Mouse (Mus musculus): ENCODE data around the gene Arhgef19. TPM values are rescaled to one million over a fixed set of nuclear protein-coding genes. Genes with fewer than 3 reads are reported as not detected.

Arhgef19 gene
- total RNA-seq, 2 experiments from 2014 or later: 20.7 TPM

GRCm38 (mm10) chr4:141260007-141260723, 20.9 kb downstream of the Arhgef19 start:
- intact Hi-C loops (cut with DNase I): no loop called here

DNA sequence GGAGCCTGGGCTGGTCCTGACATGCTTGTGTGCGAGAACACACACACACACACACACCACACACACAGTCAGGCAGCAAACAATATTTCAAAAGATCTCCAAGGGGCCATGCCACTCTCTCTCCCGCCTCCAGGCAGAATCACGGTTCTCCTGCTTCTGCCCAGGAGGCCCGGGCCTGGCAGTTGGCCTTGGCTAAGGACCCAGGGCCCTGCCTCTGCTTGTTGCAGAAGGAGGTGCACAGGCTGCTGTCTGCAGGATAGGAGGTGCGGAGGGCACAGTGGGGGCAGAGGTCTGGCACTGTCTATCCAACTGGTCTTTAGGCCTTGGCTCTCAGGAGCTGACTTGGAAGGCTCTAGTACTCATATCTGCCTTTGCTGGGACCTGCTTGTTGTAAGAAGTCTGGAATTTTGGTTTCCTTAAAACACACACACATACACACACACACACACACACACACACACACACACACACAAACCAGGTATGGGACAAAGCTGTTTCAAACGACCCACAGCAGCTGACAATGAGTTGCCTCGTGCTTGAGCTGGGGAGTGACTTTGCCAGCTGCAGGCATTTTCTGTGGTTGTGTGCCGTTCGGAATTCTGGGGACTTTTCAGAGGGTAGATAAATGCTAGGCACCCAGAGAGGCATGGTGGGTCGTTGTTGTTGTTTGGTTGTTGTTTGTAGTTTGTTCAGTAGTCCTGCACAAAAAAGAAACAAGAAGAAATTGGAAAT, 23.8 kb downstream of the Arhgef19 start:
- intact Hi-C loops (cut with DNase I): no loop called here
- DNase-seq: no peak

More at GRCm38 (mm10) chr4:141260007-141260723, 20.9 kb downstream of the Arhgef19 start:
- DNase-seq: peak in 1 of 2 experiments; percentile 64

DNA sequence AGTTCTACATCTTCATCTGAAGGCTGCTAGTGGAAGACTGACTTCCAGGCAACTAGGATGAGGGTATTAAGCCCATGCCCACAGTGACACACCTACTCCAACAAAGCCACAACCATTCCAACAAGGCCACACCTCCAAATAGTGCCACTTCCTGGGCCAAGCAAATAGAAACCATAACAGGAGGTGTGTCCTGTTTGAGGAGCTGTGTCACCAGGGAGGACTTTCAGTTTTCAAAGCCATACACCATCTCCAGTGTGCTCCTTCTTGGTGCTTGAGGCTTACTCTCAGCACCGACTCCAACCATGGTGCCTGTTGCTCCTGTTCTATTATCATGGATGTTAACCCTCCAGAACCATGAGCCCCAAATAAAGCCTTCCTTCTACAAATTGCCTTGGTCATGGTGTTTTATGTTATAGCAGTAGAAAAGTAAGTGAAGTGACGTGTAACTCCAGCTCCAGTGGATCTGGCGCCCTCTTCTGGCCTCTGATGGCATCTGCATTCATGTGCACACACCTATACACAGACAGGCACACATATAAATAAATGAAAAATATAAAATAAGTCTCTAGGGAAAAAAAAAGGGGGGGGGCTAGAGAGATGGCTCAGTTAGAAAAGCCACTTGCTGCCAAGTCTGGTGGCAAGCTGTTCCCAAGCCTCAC, 26.8 kb downstream of the Arhgef19 start:
- intact Hi-C loops (cut with DNase I): loop anchor here (2.0 to 5.0 kb wide), 2 partner anchors 34 to 123 kb away; no protein-coding TSS in a partner anchor
- DNase-seq: no peak

GRCm38 (mm10) chr4:141267250-141267649, 28.0 kb downstream of the Arhgef19 start:
- intact Hi-C loops (cut with DNase I): loop anchor here (2.0 to 5.0 kb wide), 2 partner anchors 35 to 124 kb away; no protein-coding TSS in a partner anchor

DNA sequence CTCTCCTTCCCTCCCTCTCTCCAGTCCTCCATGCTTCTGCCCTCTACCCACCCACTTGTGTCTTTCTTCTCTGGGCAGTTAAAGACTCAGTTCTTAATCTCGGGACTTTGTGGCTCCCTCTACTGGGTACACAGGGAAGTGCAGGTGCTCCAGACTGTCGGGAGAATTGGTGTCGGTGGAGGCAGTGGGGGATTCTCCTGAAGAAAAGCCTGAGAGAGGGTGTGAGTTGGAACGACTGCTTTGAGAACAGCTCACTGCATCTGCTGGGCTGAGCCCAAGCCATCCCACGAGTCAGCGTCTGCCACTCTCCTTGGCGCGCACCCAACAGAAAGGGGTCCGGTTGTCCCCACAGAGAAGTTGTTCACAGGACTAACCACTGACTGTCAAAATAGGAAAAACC, 28.5 kb downstream of the Arhgef19 start:
- intact Hi-C loops (cut with DNase I): loop anchor here (2.0 to 5.0 kb wide), 3 partner anchors 36 to 125 kb away; no protein-coding TSS in a partner anchor
- peak; percentile 67 to 82 for DNase-seq

More at GRCm38 (mm10) chr4:141267250-141267649, 28.0 kb downstream of the Arhgef19 start:
- no peak for DNase-seq

DNA sequence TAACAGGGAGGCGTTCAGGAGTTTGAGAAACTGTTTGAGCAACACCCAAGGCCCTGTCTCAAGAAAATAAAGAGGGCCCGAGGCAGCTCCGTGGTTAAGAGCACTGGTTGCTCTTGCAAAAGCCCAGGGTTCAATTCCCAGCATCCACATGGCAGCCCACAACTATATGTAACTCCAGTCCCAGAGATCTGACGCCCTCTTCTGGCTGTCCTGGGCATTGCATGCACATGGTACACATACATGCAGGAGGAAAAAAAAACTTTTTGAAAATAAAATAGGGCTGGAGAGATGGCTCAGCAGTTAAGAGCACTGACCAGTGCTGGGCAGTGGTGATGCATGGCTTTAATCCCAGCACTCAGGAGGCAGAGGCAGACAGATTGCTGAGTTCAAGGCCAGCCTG, 29.1 kb downstream of the Arhgef19 start:
- no peak for DNase-seq
- intact Hi-C loops (cut with DNase I): loop anchor here (2.0 to 5.0 kb wide), 2 partner anchors 36 to 62 kb away; no protein-coding TSS in a partner anchor

- intact Hi-C loops (cut with DNase I): loop anchor here (2.0 to 5.0 kb wide), 2 partner anchors 37 to 62 kb away; no protein-coding TSS in a partner anchor
These were observed 29.8 kb downstream of the Arhgef19 start for GRCm38 (mm10) chr4:141269080-141269479.

DNA sequence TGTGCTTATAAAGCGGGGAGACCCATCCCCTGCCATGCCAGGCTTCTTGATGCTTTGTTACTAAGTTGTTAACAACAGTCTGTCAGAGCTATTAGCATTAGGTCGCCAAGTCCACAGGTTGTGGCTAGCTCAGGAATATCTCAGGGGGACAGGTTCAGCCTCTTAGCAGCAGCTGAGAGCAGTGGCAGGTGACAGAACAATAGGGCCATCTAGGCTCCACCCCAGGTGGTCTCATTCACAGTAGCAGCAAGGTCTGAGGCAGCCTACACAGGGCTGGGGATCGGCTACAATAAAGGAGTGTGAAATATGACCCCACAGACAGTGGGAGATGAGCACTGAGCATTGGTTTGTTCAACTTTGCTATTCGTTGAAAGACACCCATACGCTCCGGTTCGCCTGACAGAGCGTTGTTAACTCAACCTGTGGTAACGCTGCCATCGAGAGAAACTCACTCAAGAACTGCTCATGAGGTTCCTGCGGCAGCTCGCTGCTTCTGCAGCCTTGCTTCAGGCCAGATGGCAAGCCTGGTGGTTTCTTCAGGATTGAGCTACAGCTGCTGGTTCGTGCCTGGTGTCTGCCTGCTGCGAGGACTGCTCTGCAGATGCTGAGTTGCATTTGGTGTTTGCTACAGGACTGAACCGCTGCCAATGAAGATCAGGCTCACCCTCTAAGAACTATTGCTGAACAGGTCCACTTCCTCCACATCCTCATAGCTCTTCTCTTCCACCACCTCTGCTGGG, 31.1 kb downstream of the Arhgef19 start:
- intact Hi-C loops (cut with DNase I): no loop called here
- no peak for DNase-seq

More at GRCm38 (mm10) chr4:141269080-141269479, 29.8 kb downstream of the Arhgef19 start:
- DNase-seq: no peak

DNA sequence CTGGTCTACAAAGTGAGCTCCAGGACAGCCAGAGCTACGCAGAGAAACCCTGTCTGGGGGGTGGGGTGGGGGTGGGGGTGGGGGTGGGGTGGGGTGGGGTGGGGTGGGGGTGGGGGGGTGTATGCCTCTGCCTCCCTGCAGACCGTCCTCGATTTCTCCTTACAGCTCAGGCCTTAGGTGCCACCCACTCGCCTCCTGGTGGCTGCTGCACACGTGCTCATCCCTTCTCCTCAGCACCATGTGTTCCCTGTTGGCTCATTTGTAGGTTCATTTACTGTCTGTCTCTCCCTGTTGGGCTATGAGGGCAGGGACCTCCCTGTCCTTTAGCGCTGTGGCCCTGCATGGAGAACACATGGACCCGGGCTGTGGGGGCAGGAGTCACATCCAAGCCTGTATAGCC, 31.9 kb downstream of the Arhgef19 start:
- no peak for DNase-seq
- intact Hi-C loops (cut with DNase I): no loop called here

DNA sequence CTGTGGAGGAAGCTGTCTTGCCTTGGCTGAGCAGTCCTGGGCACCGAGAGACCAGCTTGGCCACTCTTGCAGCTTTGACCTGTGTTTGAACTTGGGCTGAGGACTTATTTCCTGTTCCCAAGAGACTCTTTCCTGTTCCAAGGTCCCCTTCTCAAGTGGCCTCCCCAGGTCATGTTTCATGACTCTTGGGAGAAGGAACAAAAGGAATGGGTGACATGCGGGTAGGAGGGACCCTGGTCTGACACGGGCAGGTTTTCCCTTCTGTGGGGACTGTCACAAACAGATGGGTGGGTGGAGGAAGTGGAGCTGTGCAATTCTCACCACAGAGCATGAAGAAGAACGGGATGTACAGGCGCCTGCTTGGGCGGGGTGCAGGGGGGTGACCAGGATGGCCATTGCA, 32.4 kb downstream of the Arhgef19 start:
- no peak for DNase-seq
- intact Hi-C loops (cut with DNase I): no loop called here

DNA sequence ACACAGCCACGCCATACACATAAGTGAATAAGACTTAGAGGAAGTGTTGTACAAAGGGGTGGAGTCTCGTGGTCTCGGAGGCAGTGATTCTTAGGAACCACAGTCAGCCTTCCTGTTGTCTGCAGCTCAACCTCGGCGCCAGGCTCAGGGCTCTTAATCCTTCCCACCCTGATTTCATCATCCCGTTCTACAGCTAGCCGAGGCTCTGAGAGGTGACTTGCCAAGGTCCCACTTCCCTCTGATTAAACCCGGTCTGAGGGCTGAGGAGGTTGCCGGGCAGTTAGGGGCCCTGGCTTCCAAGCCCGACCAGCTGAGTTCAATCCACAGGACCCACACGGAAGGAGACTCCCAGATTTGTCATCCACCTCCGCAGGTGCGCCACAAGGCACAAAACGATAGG, 33.6 kb downstream of the Arhgef19 start:
- DNase-seq: no peak
- intact Hi-C loops (cut with DNase I): loop anchor here (1.0 kb wide), 1 partner anchor 90 kb away; no protein-coding TSS in a partner anchor

- DNase-seq: peak; percentile 94 to 96
- intact Hi-C loops (cut with DNase I): loop anchor here (1.0 kb wide), 1 partner anchor 90 kb away; no protein-coding TSS in a partner anchor
These were observed 34.0 kb downstream of the Arhgef19 start for GRCm38 (mm10) chr4:141273296-141273695.

DNA sequence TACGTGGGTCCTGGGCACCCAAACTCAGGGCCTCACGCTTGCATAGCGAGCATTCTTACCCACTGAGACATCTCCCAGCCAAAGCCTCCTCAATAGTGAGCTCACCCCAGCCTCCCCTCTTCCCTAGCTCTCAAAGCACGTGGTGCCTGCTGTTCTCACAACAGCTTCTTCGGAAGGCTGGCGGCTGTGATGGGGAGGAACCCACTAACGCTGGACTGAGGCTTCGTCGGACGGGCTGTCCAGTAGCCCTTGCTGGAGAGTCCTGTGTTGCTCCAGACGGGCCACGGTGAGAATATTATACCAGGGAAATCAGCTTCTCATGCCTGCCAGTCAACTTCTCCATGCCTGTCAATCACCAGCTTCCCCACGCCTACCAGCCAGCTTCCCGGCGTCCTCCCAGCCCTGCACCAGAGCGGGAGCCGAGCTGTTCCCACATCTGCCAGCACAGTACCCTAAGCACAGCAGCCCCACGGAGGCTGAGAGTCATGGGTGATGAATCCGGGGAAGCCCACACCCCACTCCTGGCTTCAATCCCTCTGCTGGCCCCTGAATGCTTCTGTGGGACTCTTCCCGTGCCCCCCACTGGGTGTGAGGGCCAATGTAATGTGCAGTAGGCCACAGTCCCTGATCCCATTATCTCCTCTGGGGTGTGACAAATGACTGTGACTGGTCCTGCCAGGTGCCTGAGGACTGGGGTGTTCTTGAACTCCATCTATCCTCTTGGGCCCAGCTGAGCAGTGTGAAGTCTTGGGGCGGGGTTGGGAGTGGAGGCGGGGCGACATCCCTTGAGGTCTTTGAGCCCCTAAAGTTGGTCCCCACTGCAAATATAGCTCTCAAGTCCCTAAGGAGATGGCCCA, 35.4 kb downstream of the Arhgef19 start:
- DNase-seq: no peak
- intact Hi-C loops (cut with DNase I): no loop called here

DNA sequence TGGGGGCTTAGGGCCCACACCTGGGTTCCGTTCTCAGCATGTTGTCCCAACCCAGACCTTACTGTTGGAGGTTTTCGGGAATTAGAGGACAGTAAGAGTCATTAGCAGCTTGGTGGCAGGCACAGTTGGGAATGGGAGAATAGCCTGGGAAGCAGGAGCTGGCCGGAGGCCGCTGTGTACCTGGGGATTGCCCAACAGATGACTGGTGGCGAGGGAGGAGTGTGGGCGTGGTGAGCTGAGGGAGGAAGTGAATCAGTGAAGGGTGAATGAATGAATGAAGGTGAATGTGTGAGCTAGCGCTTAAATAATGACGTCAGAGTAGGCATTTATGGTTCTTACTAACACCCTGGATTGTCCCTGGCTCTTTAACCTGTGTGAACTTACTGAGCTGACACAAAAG, 37.9 kb downstream of the Arhgef19 start:
- intact Hi-C loops (cut with DNase I): no loop called here
- DNase-seq: no peak

DNA sequence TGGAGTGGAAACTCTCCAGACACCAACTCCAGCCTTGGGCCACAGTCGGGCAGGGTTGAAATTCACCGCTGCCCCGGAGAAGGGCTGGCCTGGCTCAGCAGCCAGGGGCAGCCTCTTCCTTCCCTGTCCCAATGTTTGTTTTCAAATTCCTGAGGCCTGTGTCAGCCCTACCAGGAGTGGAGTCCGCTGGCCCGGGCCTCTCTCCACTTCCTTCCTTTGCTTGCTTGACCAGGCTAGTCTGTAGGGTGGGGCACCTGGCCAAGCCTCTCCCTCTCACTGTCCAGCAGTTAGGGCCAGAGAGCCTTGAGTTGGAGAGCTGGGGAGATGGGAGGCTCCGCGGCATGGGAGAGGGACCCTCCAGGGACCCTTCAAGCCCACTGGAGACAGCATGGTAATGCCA, 38.9 kb downstream of the Arhgef19 start:
- intact Hi-C loops (cut with DNase I): loop anchor here (1.0 kb wide), 1 partner anchor 23 kb away; the partner anchor contains the start of gene Epha2
- peak; percentile 87 for DNase-seq

DNA sequence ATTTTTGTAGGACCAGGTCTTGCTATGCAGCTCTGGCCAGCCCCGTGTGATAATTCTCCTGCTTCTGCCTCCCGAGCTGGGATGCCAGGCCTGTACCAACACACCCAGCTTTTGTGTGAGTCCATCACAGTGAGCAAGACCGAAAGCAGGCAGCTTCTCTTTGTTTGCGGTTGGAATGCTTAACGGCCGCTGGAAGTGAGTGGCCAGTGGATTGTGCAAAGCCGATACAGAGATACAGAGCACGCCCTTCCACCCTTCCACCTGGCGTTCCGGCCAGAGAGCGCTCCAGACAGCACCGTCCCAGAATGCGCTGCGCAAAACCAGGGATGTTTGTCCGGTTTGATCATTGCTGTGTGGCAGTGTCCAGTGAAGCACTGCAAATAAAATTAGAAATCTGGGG, 40.0 kb downstream of the Arhgef19 start:
- intact Hi-C loops (cut with DNase I): no loop called here
- no peak for DNase-seq

GRCm38 (mm10) chr4:141279783-141280182, 40.5 kb downstream of the Arhgef19 start:
- intact Hi-C loops (cut with DNase I): no loop called here
- no peak for DNase-seq

- intact Hi-C loops (cut with DNase I): no loop called here
These were observed 41.2 kb downstream of the Arhgef19 start for GRCm38 (mm10) chr4:141280471-141280870.

GRCm38 (mm10) chr4:141281153-141281552, 41.9 kb downstream of the Arhgef19 start:
- peak in 1 of 2 experiments; percentile 40 for DNase-seq
- intact Hi-C loops (cut with DNase I): no loop called here

More at GRCm38 (mm10) chr4:141280471-141280870, 41.2 kb downstream of the Arhgef19 start:
- DNase-seq: no peak

Measured in heart, postnatal 14 days (tissue).